Mouse (Mus musculus) heart, adult 10 weeks (tissue): Measurements from ENCODE around the gene B3gat2. TPM values are rescaled to one million over a fixed set of nuclear protein-coding genes. Genes with fewer than 3 reads are reported as not detected.

ENCODE experiments used
- polyA plus RNA-seq: library from polyadenylated mRNA; stranded (reverse); fragments of 350-450 nt; fragmentation: Illumina TruSeq; extraction: RNeasy Lipid Tissue Mini Kit (QIAGEN cat#74804); gene quantifications from one replicate; pipeline ENCODE4 v1.2.3, GENCODE M21; 2014; ENCODE audit warnings: low read depth, low replicate concordance

Gene B3gat2
- not detected for polyA plus RNA-seq

DNA sequence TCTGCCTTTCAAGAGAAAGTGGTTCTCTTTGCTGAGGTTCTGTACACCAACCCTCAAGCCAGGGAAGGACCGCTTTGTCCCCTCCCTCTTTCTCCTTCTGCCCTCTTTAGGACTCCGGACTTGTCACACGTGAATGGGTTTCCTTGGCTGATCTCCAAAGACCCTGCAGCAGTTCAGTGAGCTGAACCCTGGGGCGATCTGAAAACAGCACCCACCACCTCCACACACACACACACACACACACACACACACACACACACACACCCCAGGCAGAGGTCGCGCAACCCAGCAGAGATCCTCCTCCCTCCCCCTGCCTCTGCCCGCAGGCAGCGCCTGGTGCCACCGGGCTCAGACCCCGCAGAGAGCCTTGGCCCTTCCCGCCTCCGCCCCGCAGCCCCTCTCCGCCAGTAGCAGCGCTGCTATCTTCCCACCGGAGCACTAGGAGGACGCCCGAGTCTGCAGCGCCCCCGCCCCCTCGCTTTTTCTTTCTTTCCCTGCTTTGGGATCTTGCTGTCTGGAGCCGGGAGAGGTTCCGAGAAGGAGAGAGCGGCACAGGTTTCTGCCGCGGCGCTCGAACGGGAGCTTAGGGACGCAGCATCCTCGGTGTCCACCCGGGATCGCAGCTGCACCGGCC lies at the start of gene B3gat2:
Gene B3gat2 (plus strand): TSS at position 252 of the 634 bp plus-strand sequence.

Other genes starting within 250 kb of the B3gat2 start
- gene Smap1, start 160.6 kb downstream of the B3gat2 start, polyA plus RNA-seq, result 17.6 TPM
- gene Sdhaf4, start 243.9 kb downstream of the B3gat2 start, polyA plus RNA-seq, result 75.3 TPM